24 mouse cellular contexts compared by ENCODE assay signal in genomic region chr6:6186468-6186867, GRCm38 (mm10). TPM values are rescaled to one million over a fixed set of nuclear protein-coding genes. Genes with fewer than 3 reads are reported as not detected.
A peak's percentile ranks its signal among the peaks of the same experiment; 100 is the strongest.
DNase-seq lines count a peak whose midpoint lies in the region; ATAC-seq and TF ChIP-seq lines count a peak whose summit lies in the region.
"Had no signal": no experiment of that assay in that cellular context is flagged by ENCODE, and none has a peak within 500 bp of the region (broad histone marks: within the 10 kb centered on the region; RNA-seq: fewer than 3 reads in every experiment).

No protein-coding gene starts in this region.

- TF ChIP-seq EP300 in heart, adult 2 months (IDR thresholded peaks at IDR 0.05; ENCODE audit: insufficient read depth, low read depth, low read length), result no peak

- WGBS in heart, adult 2 months, result 79% methylated on average over 4 of the region's 4 CpGs
- 80% methylated on average over 4 of the region's 4 CpGs for WGBS in intestine, embryonic 16.5 days
- WGBS in intestine, postnatal 0 days, result 76% methylated on average over 4 of the region's 4 CpGs
- 74% methylated on average over 4 of the region's 4 CpGs for WGBS in small intestine, adult 2 months

- no peak for TF ChIP-seq CTCF in heart, adult 2 months (IDR thresholded peaks at IDR 0.05)
- no peak for TF ChIP-seq CTCF in intestine, postnatal 0 days (IDR thresholded peaks at IDR 0.05; ENCODE audit: low read depth)
- TF ChIP-seq CTCF in small intestine, adult 2 months (IDR thresholded peaks at IDR 0.05; ENCODE audit: extremely low read depth, insufficient read length, insufficient replicate concordance, low read depth, low read length), result no peak

- no peak overlapping the region for H3K4me2 ChIP-seq in intestine, embryonic 16.5 days (ENCODE audit: low read depth, low read length)
- no peak overlapping the region for H3K4me2 ChIP-seq in intestine, postnatal 0 days (replicated peaks; ENCODE audit: low read depth)
- H3K4me2 ChIP-seq: embryonic facial prominence, embryonic 13.5 days; forebrain, embryonic 15.5 days; liver, embryonic 11.5 days; lung, embryonic 14.5 days; midbrain, embryonic 11.5 days had no signal

- H3K4me1 ChIP-seq in heart, adult 2 months (ENCODE audit: control insufficient read depth, insufficient read depth, low read length), result peaks cover 6% of the 10 kb centered on the region; the same call in 1 of the 2 replicates
- H3K4me1 ChIP-seq in intestine, embryonic 16.5 days (ENCODE audit: control insufficient read depth, insufficient read depth, low read length), result no peaks in the 10 kb centered on the region
- no peaks in the 10 kb centered on the region; the same call in 1 of the 2 replicates for H3K4me1 ChIP-seq in intestine, postnatal 0 days (replicated peaks; ENCODE audit: control insufficient read depth, insufficient read depth, low read length)
- H3K4me1 ChIP-seq in small intestine, adult 2 months (ENCODE audit: control insufficient read depth, insufficient read depth, insufficient read length, low read length), result peaks cover 7% of the 10 kb centered on the region; the same call in 1 of the 2 replicates
- H3K4me1 ChIP-seq: forebrain, embryonic 15.5 days had no signal

- H3K9ac ChIP-seq in heart, adult 2 months (ENCODE audit: low read depth, low read length), result no peak overlapping the region
- no peak overlapping the region for H3K9ac ChIP-seq in intestine, embryonic 16.5 days (ENCODE audit: low read depth, low read length)
- H3K9ac ChIP-seq in intestine, postnatal 0 days (ENCODE audit: low read depth, low read length), result no peak overlapping the region
- H3K9ac ChIP-seq: embryonic facial prominence, embryonic 13.5 days; forebrain, embryonic 15.5 days; lung, embryonic 14.5 days had no signal

- peak overlapping the region; percentile 83; the same call in 1 of the 2 replicates for H3K27ac ChIP-seq in heart, adult 2 months
- H3K27ac ChIP-seq in intestine, embryonic 16.5 days (ENCODE audit: low read length), result no peak overlapping the region
- H3K27ac ChIP-seq in intestine, postnatal 0 days (ENCODE audit: low read depth, low read length), result no peak overlapping the region
- H3K27ac ChIP-seq in small intestine, adult 2 months (ENCODE audit: insufficient read depth, low read depth, low read length), result peak overlapping the region; percentile 21; the same call in 1 of the 2 replicates
- H3K27ac ChIP-seq: embryonic facial prominence, embryonic 13.5 days; forebrain, embryonic 15.5 days; hindbrain, postnatal 0 days; left cerebral cortex, adult 2 months; stomach, postnatal 0 days had no signal

- H3K79me2 ChIP-seq in heart, adult 2 months (replicated peaks; ENCODE audit: control insufficient read depth, insufficient read depth, low read length), result no peaks in the 10 kb centered on the region

- DNase-seq in heart, adult 2 months, result no peak
- DNase-seq in heart, adult 8-10 months (ENCODE audit: low spot score), result no peak
- no peak for DNase-seq in adrenal gland, adult (ENCODE audit: inconsistent age in 2 of 2, low spot score in 1 of 2)
- DNase-seq: adrenal gland, postnatal 10 days; cerebellum, postnatal 10 days; gastrocnemius, postnatal 14 days; kidney, adult 8-10 months; kidney, postnatal 4 days; layer of hippocampus, adult 9-11 months; left cerebral cortex, postnatal 4 days; lung, embryonic 14.5 days; lung, postnatal 36 days; retina, postnatal 1 day had no signal

- intact Hi-C loops in heart, adult 2 months (cut with DNase I), result loop anchor here (10.0 kb wide), 1 partner anchor 108 kb away; no protein-coding TSS in a partner anchor

- 0 out of 2 replicates have a peak, but pooled peaks have one; percentile 25 for ATAC-seq in intestine, embryonic 16.5 days
- ATAC-seq in intestine, postnatal 0 days, result no peak
- peak; percentile 75 for ATAC-seq in activated CD4-positive, CD25-positive, alpha-beta regulatory T cell, adult 4 months
- ATAC-seq: forebrain, embryonic 15.5 days; hindbrain, postnatal 0 days had no signal

- TF ChIP-seq POLR2A in heart, adult 2 months (IDR thresholded peaks at IDR 0.05; ENCODE audit: insufficient read depth, low read depth, low read length), result no peak
- no peak for TF ChIP-seq POLR2A in small intestine, adult 2 months (IDR thresholded peaks at IDR 0.05; ENCODE audit: low read depth, low read length)

- H3K27me3 ChIP-seq in heart, adult 2 months (ENCODE audit: control insufficient read depth, insufficient read depth, low read length), result no peaks in the 10 kb centered on the region
- no peaks in the 10 kb centered on the region for H3K27me3 ChIP-seq in intestine, embryonic 16.5 days (replicated peaks; ENCODE audit: control insufficient read depth, insufficient read depth, low read length)
- no peaks in the 10 kb centered on the region for H3K27me3 ChIP-seq in intestine, postnatal 0 days (replicated peaks; ENCODE audit: control insufficient read depth, insufficient read depth, low read length)
- no peaks in the 10 kb centered on the region for H3K27me3 ChIP-seq in small intestine, adult 2 months (ENCODE audit: control insufficient read depth, insufficient read depth, low read length)
- H3K27me3 ChIP-seq: embryonic facial prominence, embryonic 13.5 days; forebrain, embryonic 15.5 days had no signal

- peaks cover 4% of the 10 kb centered on the region for H3K36me3 ChIP-seq in heart, adult 2 months (ENCODE audit: control insufficient read depth, insufficient read depth, low read length)
- no peaks in the 10 kb centered on the region for H3K36me3 ChIP-seq in intestine, embryonic 16.5 days (ENCODE audit: control insufficient read depth, insufficient read depth, low read length)
- H3K36me3 ChIP-seq in intestine, postnatal 0 days (ENCODE audit: control insufficient read depth, insufficient read depth), result no peaks in the 10 kb centered on the region
- no peaks in the 10 kb centered on the region for H3K36me3 ChIP-seq in small intestine, adult 2 months (ENCODE audit: control insufficient read depth, insufficient read depth, low read length)
- H3K36me3 ChIP-seq: forebrain, embryonic 15.5 days had no signal

- no peak overlapping the region for H3K4me3 ChIP-seq in heart, adult 2 months
- H3K4me3 ChIP-seq in intestine, embryonic 16.5 days (ENCODE audit: low read length), result no peak overlapping the region
- H3K4me3 ChIP-seq in intestine, postnatal 0 days (ENCODE audit: low read depth, low read length), result no peak overlapping the region
- no peak overlapping the region for H3K4me3 ChIP-seq in small intestine, adult 2 months (ENCODE audit: low read depth, low read length)
- H3K4me3 ChIP-seq: embryonic facial prominence, embryonic 13.5 days; forebrain, embryonic 15.5 days; left cerebral cortex, adult 2 months had no signal

- no peaks in the 10 kb centered on the region for H3K9me3 ChIP-seq in intestine, embryonic 16.5 days (ENCODE audit: control insufficient read depth, low read length)
- H3K9me3 ChIP-seq in intestine, postnatal 0 days (ENCODE audit: control insufficient read depth), result no peaks in the 10 kb centered on the region
- H3K9me3 ChIP-seq: embryonic facial prominence, embryonic 13.5 days; forebrain, embryonic 15.5 days had no signal

RNA-seq across cellular contexts. Expression of gene Slc25a13, which starts 30.5 kb away (rescaled TPM):
- total RNA-seq in heart, adult 2 months (2021), result 100 to 1,000 TPM; 121 to 146 TPM
- 45.5 and 79.1 TPM in 2 replicates for polyA plus RNA-seq in heart, adult 2 months (2012; rRNA removed)
- total RNA-seq in heart, adult 8-10 months (2022), result 100 to 1,000 TPM; 134 to 155 (median 137) TPM
- polyA plus RNA-seq in intestine, embryonic 16.5 days (2015; fragmentation: Nextera tagmentation; extraction: Ambion mirVana), result 53.1 and 56.6 TPM in 2 replicates
- 32.3 and 35.4 TPM in 2 replicates for polyA plus RNA-seq in intestine, postnatal 0 days (2015; fragmentation: Nextera tagmentation; extraction: Ambion mirVana)
- 10 to 100 TPM in 1 of 2 experiments, 1 to 10 TPM in 1; 6.4 to 14.0 TPM for polyA plus RNA-seq in activated CD4-positive, CD25-positive, alpha-beta regulatory T cell, adult 4 months (2017; shearing (Covaris generic))
- polyA plus RNA-seq in small intestine, adult 2 months (2012; rRNA removed), result 1.8 and 3.2 TPM in 2 replicates

Comparison
In these comparisons a context has a peak if more than half of its experiments do, and no peak if none do; other contexts are left out.
1. H3K27ac ChIP-seq: peak in heart, adult 2 months (single experiment) and small intestine, adult 2 months (single experiment); none in intestine, embryonic 16.5 days (single experiment) and intestine, postnatal 0 days (single experiment).